In genomic region chr4:81222034-81222433, GRCm38 (mm10) we compare ENCODE assay signal across 28 mouse cellular contexts.
DNase-seq lines count a peak whose midpoint lies in the region; ATAC-seq and TF ChIP-seq lines count a peak whose summit lies in the region.
"Had no signal": no experiment of that assay in that cellular context is flagged by ENCODE, and none has a peak within 500 bp of the region (broad histone marks: within the 10 kb centered on the region; RNA-seq: fewer than 3 reads in every experiment).

No protein-coding gene starts in this region.

- TF ChIP-seq POLR2A in limb, embryonic 14.5 days (IDR thresholded peaks at IDR 0.05; ENCODE audit: borderline replicate concordance, extremely low read depth, insufficient read depth, insufficient read length): no peak

- no peak overlapping the region for H3K4me3 ChIP-seq in forebrain, postnatal 0 days (ENCODE audit: low read depth, low read length)
- H3K4me3 ChIP-seq in forebrain, embryonic 10.5 days: no peak overlapping the region
- no peak overlapping the region for H3K4me3 ChIP-seq in limb, embryonic 13.5 days
- H3K4me3 ChIP-seq in limb, embryonic 10.5 days: no peak overlapping the region
- no peak overlapping the region for H3K4me3 ChIP-seq in limb, embryonic 14.5 days (replicated peaks; ENCODE audit: low read length)
- H3K4me3 ChIP-seq: heart, embryonic 10.5 days; heart, embryonic 15.5 days; limb, embryonic 15.5 days; liver, embryonic 13.5 days; megakaryocyte, embryonic 14.5 days; midbrain, embryonic 13.5 days had no signal

- no peaks in the 10 kb centered on the region for H3K9me3 ChIP-seq in forebrain, postnatal 0 days (ENCODE audit: low read length)
- no peaks in the 10 kb centered on the region for H3K9me3 ChIP-seq in forebrain, embryonic 10.5 days
- H3K9me3 ChIP-seq in limb, embryonic 13.5 days: no peaks in the 10 kb centered on the region
- H3K9me3 ChIP-seq in limb, embryonic 10.5 days (replicated peaks): no peaks in the 10 kb centered on the region
- H3K9me3 ChIP-seq in limb, embryonic 14.5 days (ENCODE audit: control insufficient read depth, low read length): no peaks in the 10 kb centered on the region
- H3K9me3 ChIP-seq: heart, embryonic 10.5 days; heart, embryonic 15.5 days; limb, embryonic 15.5 days; liver, embryonic 13.5 days; midbrain, embryonic 13.5 days had no signal

- 73% methylated on average over 6 of the region's 6 CpGs for WGBS in forebrain, postnatal 0 days
- 88% methylated on average over 6 of the region's 6 CpGs for WGBS in forebrain, embryonic 10.5 days
- 61% methylated on average over 6 of the region's 6 CpGs for WGBS in limb, embryonic 13.5 days
- WGBS in limb, embryonic 10.5 days: 86% methylated on average over 6 of the region's 6 CpGs
- WGBS in limb, embryonic 14.5 days: 52% methylated on average over 6 of the region's 6 CpGs

- no peak for TF ChIP-seq CTCF in forebrain, postnatal 0 days (IDR thresholded peaks at IDR 0.05; ENCODE audit: low read depth)

- no peak for ATAC-seq in forebrain, postnatal 0 days
- no peak for ATAC-seq in limb, embryonic 13.5 days (ENCODE audit: low FRiP score, low read depth)
- ATAC-seq in limb, embryonic 14.5 days (ENCODE audit: low FRiP score, low read depth): no peak
- ATAC-seq: forebrain, embryonic 16.5 days; hindbrain, embryonic 16.5 days; lung, postnatal 0 days; midbrain, embryonic 13.5 days; Patski had no signal

- H3K4me2 ChIP-seq in forebrain, postnatal 0 days (ENCODE audit: low read depth): no peak overlapping the region
- no peak overlapping the region for H3K4me2 ChIP-seq in limb, embryonic 13.5 days (replicated peaks)
- H3K4me2 ChIP-seq in limb, embryonic 14.5 days (replicated peaks; ENCODE audit: low read depth, low read length, severe bottlenecking): no peak overlapping the region
- H3K4me2 ChIP-seq: heart, embryonic 15.5 days; limb, embryonic 15.5 days; liver, embryonic 13.5 days; midbrain, embryonic 13.5 days had no signal

- peak; percentile 9 for DNase-seq in forebrain, postnatal 0 days
- no peak for DNase-seq in forebrain, embryonic 10.5 days (ENCODE audit: extremely low spot score, low spot score)
- DNase-seq in limb, embryonic 10.5 days (ENCODE audit: low spot score): no peak
- peak; percentile 10 for DNase-seq in limb, embryonic 14.5 days (ENCODE audit: low spot score)
- no peak for DNase-seq in thymus, postnatal 0 days (ENCODE audit: low spot score)
- DNase-seq in adrenal gland, adult 18-20 months (ENCODE audit: low spot score in 2 of 2): no peak
- DNase-seq: adrenal gland, postnatal 14 days; cerebellum, adult 18-20 months; cerebellum, postnatal 10 days; gastrocnemius, postnatal 25 days; heart, adult 11 months; kidney, adult 18-20 months; liver, embryonic 13.5 days; lung, adult 18-20 months; lung, postnatal 4 days; retina, postnatal 1 day; thymus, adult 18-20 months; thymus, postnatal 36 days had no signal

- H3K27me3 ChIP-seq in forebrain, postnatal 0 days (ENCODE audit: insufficient read depth, low read length): no peaks in the 10 kb centered on the region
- no peaks in the 10 kb centered on the region for H3K27me3 ChIP-seq in forebrain, embryonic 10.5 days (ENCODE audit: poor library complexity, severe bottlenecking)
- no peaks in the 10 kb centered on the region for H3K27me3 ChIP-seq in limb, embryonic 13.5 days
- no peaks in the 10 kb centered on the region for H3K27me3 ChIP-seq in limb, embryonic 10.5 days (ENCODE audit: low read depth, poor library complexity, severe bottlenecking)
- no peaks in the 10 kb centered on the region for H3K27me3 ChIP-seq in limb, embryonic 14.5 days (ENCODE audit: control insufficient read depth, insufficient read depth, low read length)
- H3K27me3 ChIP-seq: heart, embryonic 15.5 days; limb, embryonic 15.5 days; liver, embryonic 13.5 days; megakaryocyte, embryonic 14.5 days; midbrain, embryonic 13.5 days had no signal

- no peaks in the 10 kb centered on the region for H3K4me1 ChIP-seq in forebrain, postnatal 0 days (ENCODE audit: insufficient read depth)
- H3K4me1 ChIP-seq in forebrain, embryonic 10.5 days: peaks cover 16% of the 10 kb centered on the region
- peaks cover 21% of the 10 kb centered on the region for H3K4me1 ChIP-seq in limb, embryonic 13.5 days
- peaks cover 12% of the 10 kb centered on the region for H3K4me1 ChIP-seq in limb, embryonic 10.5 days
- H3K4me1 ChIP-seq in limb, embryonic 14.5 days (ENCODE audit: control insufficient read depth, insufficient read depth, low read length): peaks cover 12% of the 10 kb centered on the region; the same call in 1 of the 2 replicates
- H3K4me1 ChIP-seq: heart, embryonic 10.5 days; heart, embryonic 15.5 days; liver, embryonic 13.5 days; megakaryocyte, embryonic 14.5 days had no signal

- H3K27ac ChIP-seq in forebrain, postnatal 0 days (ENCODE audit: low read depth, low read length): no peak overlapping the region
- H3K27ac ChIP-seq in forebrain, embryonic 10.5 days: no peak overlapping the region
- 0 out of 2 replicates have a peak overlapping the region, but pooled peaks have one; percentile 22 for H3K27ac ChIP-seq in limb, embryonic 13.5 days
- no peak overlapping the region for H3K27ac ChIP-seq in limb, embryonic 10.5 days
- no peak overlapping the region for H3K27ac ChIP-seq in limb, embryonic 14.5 days (replicated peaks; ENCODE audit: low read depth, low read length)
- H3K27ac ChIP-seq: heart, embryonic 10.5 days; heart, embryonic 15.5 days; liver, embryonic 13.5 days; midbrain, embryonic 13.5 days had no signal

- no peak overlapping the region for H3K9ac ChIP-seq in forebrain, postnatal 0 days
- no peak overlapping the region for H3K9ac ChIP-seq in limb, embryonic 13.5 days
- no peak overlapping the region for H3K9ac ChIP-seq in limb, embryonic 14.5 days (ENCODE audit: low read depth, low read length, severe bottlenecking)
- H3K9ac ChIP-seq: heart, embryonic 15.5 days; limb, embryonic 15.5 days; liver, embryonic 13.5 days; midbrain, embryonic 13.5 days had no signal

- no peaks in the 10 kb centered on the region for H3K36me3 ChIP-seq in forebrain, postnatal 0 days (ENCODE audit: insufficient read depth)
- H3K36me3 ChIP-seq in forebrain, embryonic 10.5 days (replicated peaks): no peaks in the 10 kb centered on the region
- H3K36me3 ChIP-seq in limb, embryonic 13.5 days: no peaks in the 10 kb centered on the region
- H3K36me3 ChIP-seq in limb, embryonic 10.5 days: no peaks in the 10 kb centered on the region
- H3K36me3 ChIP-seq in limb, embryonic 14.5 days (ENCODE audit: control insufficient read depth, insufficient read depth, low read length): no peaks in the 10 kb centered on the region
- H3K36me3 ChIP-seq: heart, embryonic 10.5 days; heart, embryonic 15.5 days; limb, embryonic 15.5 days; liver, embryonic 13.5 days; midbrain, embryonic 13.5 days had no signal

Comparison
In these comparisons a context has a peak if more than half of its experiments do, and no peak if none do; other contexts are left out.
1. DNase-seq: peak in forebrain, postnatal 0 days (single experiment) and limb, embryonic 14.5 days (single experiment); none in forebrain, embryonic 10.5 days (single experiment), limb, embryonic 10.5 days (single experiment), thymus, postnatal 0 days (single experiment) and adrenal gland, adult 18-20 months (0 of 2).